Mouse (Mus musculus) embryonic facial prominence, embryonic 11.5 days (tissue): Measurements from ENCODE around the gene Nfic. TPM values are rescaled to one million over a fixed set of nuclear protein-coding genes. Genes with fewer than 3 reads are reported as not detected.

Experiments
- ATAC-seq: fragments of 200-750 bp; cut with Nextera tagmentation; replicated peaks from 2 replicates; pipeline ENCODE4 v1.8.0; 2017; ENCODE audit warnings: low read depth; ENCODE audit not compliant: insufficient number of reproducible peaks, low FRiP score, low TSS enrichment
- DNase-seq: peaks from one replicate; pipeline ENCODE4 v3.0.0-alpha.2; 2015; ENCODE audit warnings: low spot score
- H3K27ac ChIP-seq: fragments of 300-500 bp; sonication (generic); replicated peaks from 2 replicates; pipeline ENCODE4 v1.5.1; 2014; ENCODE audit warnings: mild to moderate bottlenecking, low read depth, low read length, control low read depth
- H3K27me3 ChIP-seq: fragments of 300-500 bp; sonication (generic); 2 replicates; pipeline ENCODE4 v1.6.1; 2014; ENCODE audit warnings: mild to moderate bottlenecking, low read length, moderate library complexity, mixed read lengths; ENCODE audit not compliant: control insufficient read depth, insufficient read depth
- H3K36me3 ChIP-seq: fragments of 300-500 bp; sonication (generic); replicated peaks from 2 replicates; pipeline ENCODE4 v1.6.1; 2014; ENCODE audit warnings: low read depth, mild to moderate bottlenecking, low read length, moderate library complexity, mixed read lengths; ENCODE audit not compliant: control insufficient read depth, insufficient read depth
- H3K4me1 ChIP-seq: fragments of 300-500 bp; sonication (generic); 2 replicates; pipeline ENCODE4 v1.6.1; 2014; ENCODE audit warnings: low read length, mixed read lengths; ENCODE audit not compliant: control insufficient read depth, insufficient read depth
- H3K4me2 ChIP-seq: fragments of 300-500 bp; sonication (generic); 2 replicates; pipeline ENCODE4 v1.6.1; 2014; ENCODE audit warnings: low read depth, mild to moderate bottlenecking, control low read depth, low read length, moderate library complexity
- H3K4me3 ChIP-seq: fragments of 300-500 bp; sonication (generic); 2 replicates; pipeline ENCODE4 v1.5.1; 2014; ENCODE audit warnings: low read depth, low read length, control low read depth
- H3K9ac ChIP-seq: fragments of 300-500 bp; sonication (generic); replicated peaks from 2 replicates; pipeline ENCODE4 v1.6.1; 2014; ENCODE audit warnings: mild to moderate bottlenecking, control low read depth, low read length
- H3K9me3 ChIP-seq: fragments of 300-500 bp; sonication (generic); replicated peaks from 2 replicates; pipeline ENCODE4 v1.6.1; 2016; ENCODE audit warnings: mild to moderate bottlenecking, low read length, inconsistent platforms, mixed read lengths; ENCODE audit not compliant: control insufficient read depth
- WGBS: fragments of 180-500 bp; shearing (Covaris S2); extraction: QIAGEN DNeasy Blood & Tissue Kit; methylation state at CpG from one replicate; pipeline ENCODE4 v1.1.7; 2014; 5-methylcytosine and 5-hydroxymethylcytosine counted together
- polyA plus RNA-seq: library from polyadenylated mRNA; unstranded; fragments of >200 nt; fragmentation: Nextera tagmentation; extraction: Ambion mirVana; gene quantifications from 2 replicates; pipeline ENCODE4 v1.2.1, GENCODE M21; 2014

The Nfic gene
- polyA plus RNA-seq, 1 experiment from 2014 or later = 13.1 TPM

GRCm38 (mm10) chr10:81434361-81435263, 20.8 kb downstream of the Nfic start:
- Histone ChIP-seq H3K27me3 (no peaks in the 10 kb centered on the region), H3K4me2 (no peak overlapping the region), H3K4me3 (no peak overlapping the region), H3K4me1 (peaks cover 3% of the 10 kb centered on the region), H3K36me3 (no peaks in the 10 kb centered on the region), H3K9me3 (no peaks in the 10 kb centered on the region), H3K27ac (no peak overlapping the region), H3K9ac (no peak overlapping the region)
- DNase-seq (no peak), ATAC-seq (no peak)
- 62% methylated on average over 15 of the region's 15 CpGs for WGBS

- H3K9me3 ChIP-seq = no peaks in the 10 kb centered on the region
- 72% methylated on average over 26 of the region's 26 CpGs for WGBS
- H3K4me3 ChIP-seq = no peak overlapping the region
- no peak overlapping the region for H3K9ac ChIP-seq
- no peak overlapping the region for H3K4me2 ChIP-seq
- no peaks in the 10 kb centered on the region for H3K27me3 ChIP-seq
- no peak for ATAC-seq
- DNase-seq = no peak
- H3K4me1 ChIP-seq = peaks cover 3% of the 10 kb centered on the region
- no peak overlapping the region for H3K27ac ChIP-seq
- H3K36me3 ChIP-seq = no peaks in the 10 kb centered on the region
Measured at GRCm38 (mm10) chr10:81433541-81434289, 21.7 kb downstream of the Nfic start.

- peaks cover 3% of the 10 kb centered on the region for H3K4me1 ChIP-seq
- DNase-seq (peak; percentile 93), ATAC-seq (peak; percentile 74)
- H3K27me3 ChIP-seq = peaks cover 4% of the 10 kb centered on the region; the same call in 1 of the 2 replicates
- no peaks in the 10 kb centered on the region for H3K36me3 ChIP-seq
- peak overlapping the region; percentile 13; the same call in 1 of the 2 replicates for H3K9ac ChIP-seq
- H3K4me3 ChIP-seq = no peak overlapping the region
- H3K4me2 ChIP-seq = peak overlapping the region; percentile 38
- H3K9me3 ChIP-seq = no peaks in the 10 kb centered on the region
- WGBS = 5% methylated on average over 17 of the region's 17 CpGs
- H3K27ac ChIP-seq = no peak overlapping the region
Measured at GRCm38 (mm10) chr10:81432868-81433262, 22.6 kb downstream of the Nfic start.

GRCm38 (mm10) chr10:81432169-81432867, 23.1 kb downstream of the Nfic start:
- H3K4me3 ChIP-seq = no peak overlapping the region
- DNase-seq (no peak), ATAC-seq (peak; percentile 0; the same call in 1 of the 2 replicates)
- WGBS = 60% methylated on average over 21 of the region's 21 CpGs
- H3K9me3 ChIP-seq = no peaks in the 10 kb centered on the region
- no peak overlapping the region for H3K9ac ChIP-seq
- peaks cover 10% of the 10 kb centered on the region for H3K27me3 ChIP-seq
- H3K27ac ChIP-seq = no peak overlapping the region
- H3K4me2 ChIP-seq = peak overlapping the region; percentile 2; the same call in 1 of the 2 replicates
- H3K36me3 ChIP-seq = no peaks in the 10 kb centered on the region
- H3K4me1 ChIP-seq = peaks cover 3% of the 10 kb centered on the region

- Histone ChIP-seq H3K9me3 (no peaks in the 10 kb centered on the region), H3K4me2 (peak overlapping the region; percentile 90), H3K27ac (no peak overlapping the region)
Measured at GRCm38 (mm10) chr10:81431526-81432168, 23.8 kb downstream of the Nfic start.

GRCm38 (mm10) chr10:81430831-81431525, 24.5 kb downstream of the Nfic start:
- Histone ChIP-seq H3K4me2 (peak overlapping the region; percentile 90), H3K9me3 (no peaks in the 10 kb centered on the region), H3K36me3 (no peaks in the 10 kb centered on the region), H3K9ac (peak overlapping the region; percentile 83), H3K4me1 (peaks cover 9% of the 10 kb centered on the region), H3K27me3 (peaks cover 19% of the 10 kb centered on the region), H3K4me3 (peak overlapping the region; percentile 81), H3K27ac (peak overlapping the region; percentile 81)
- DNase-seq = peak; percentile 41
- WGBS = 2% methylated on average over 51 of the region's 70 CpGs
- 0 out of 2 replicates have a peak, but pooled peaks have one; percentile 12 for ATAC-seq

More at GRCm38 (mm10) chr10:81431526-81432168, 23.8 kb downstream of the Nfic start:
- Histone ChIP-seq H3K27me3 (peaks cover 16% of the 10 kb centered on the region), H3K36me3 (no peaks in the 10 kb centered on the region), H3K4me1 (peaks cover 5% of the 10 kb centered on the region), H3K9ac (no peak overlapping the region), H3K4me3 (peak overlapping the region; percentile 81)
- ATAC-seq (no peak), DNase-seq (no peak)
- 12% methylated on average over 15 of the region's 15 CpGs for WGBS
